Mouse (Mus musculus): Measurements from ENCODE around the gene Nfe2l1. TPM values are rescaled to one million over a fixed set of nuclear protein-coding genes. Genes with fewer than 3 reads are reported as not detected.

Gene Nfe2l1
- polyA plus RNA-seq, 1 experiment from 2014 or later = 72.6 TPM

DNA sequence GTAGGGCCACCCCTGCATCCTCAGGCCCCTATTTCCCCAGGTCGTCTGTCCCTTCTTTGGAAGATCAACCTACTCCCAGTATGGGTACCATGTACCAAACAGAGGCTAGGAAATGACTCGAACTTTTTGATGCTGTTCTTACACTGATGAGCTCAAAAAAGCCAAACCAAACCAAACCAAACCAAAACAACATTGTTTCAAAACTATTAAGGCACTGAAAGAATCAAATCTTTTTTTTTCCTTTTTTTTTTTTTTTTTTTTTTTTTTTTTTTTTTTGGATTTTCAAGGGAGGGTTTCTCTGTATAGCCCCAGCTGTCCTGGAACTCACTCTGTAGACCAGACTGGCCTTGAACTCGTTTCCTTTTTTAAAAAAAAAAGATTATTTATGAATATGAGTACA is 13.9 kb upstream of the Nfe2l1 start:
- Histone ChIP-seq H3K27me3 (no peaks in the 10 kb centered on the region), H3K4me1 (0 out of 2 replicates have a peak, but pooled peaks cover 5% of the 10 kb centered on the region), H3K36me3 (no peaks in the 10 kb centered on the region), H3K4me3 (no peak overlapping the region), H3K4me2 (replicated peaks) (no peak overlapping the region), H3K9ac (no peak overlapping the region), H3K27ac (no peak overlapping the region), H3K9me3 (no peaks in the 10 kb centered on the region)
- 60% methylated on average over 3 of the region's 3 CpGs for WGBS
- no peak for ATAC-seq (ENCODE audit: insufficient number of reproducible peaks, insufficient read depth, low FRiP score, low TSS enrichment)

- Histone ChIP-seq H3K4me1 (no peaks in the 10 kb centered on the region), H3K27me3 (no peaks in the 10 kb centered on the region), H3K27ac (no peak overlapping the region), H3K9me3 (no peaks in the 10 kb centered on the region), H3K4me2 (replicated peaks) (no peak overlapping the region), H3K4me3 (no peak overlapping the region), H3K36me3 (no peaks in the 10 kb centered on the region), H3K9ac (no peak overlapping the region)
- 35% methylated on average over 8 of the region's 8 CpGs for WGBS
- ATAC-seq (ENCODE audit: insufficient number of reproducible peaks, insufficient read depth, low FRiP score, low TSS enrichment) = no peak
Observed at GRCm38 (mm10) chr11:96840290-96840689, 10.5 kb upstream of the Nfe2l1 start.

DNA sequence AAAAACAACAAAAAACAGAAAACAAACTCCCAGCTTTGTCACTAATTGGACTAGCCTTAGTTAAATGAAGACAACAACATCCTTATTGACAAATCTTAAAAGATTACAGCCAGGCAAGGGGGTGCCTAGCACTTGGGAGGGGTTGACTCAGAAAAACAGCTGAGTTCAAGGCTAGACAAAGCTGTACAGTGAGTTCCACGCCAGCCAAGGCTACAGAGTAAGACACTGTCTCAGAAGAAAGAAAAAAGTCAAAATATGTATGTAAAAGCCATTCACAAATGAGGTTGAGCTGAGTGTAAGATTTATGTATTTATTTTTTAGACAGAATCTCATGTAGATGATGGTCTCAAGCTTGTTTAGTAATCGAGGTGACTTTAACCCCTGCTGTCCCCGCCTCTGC is 10.1 kb upstream of the Nfe2l1 start:
- no peak for ATAC-seq (ENCODE audit: insufficient number of reproducible peaks, insufficient read depth, low FRiP score, low TSS enrichment)
- H3K4me1 ChIP-seq = no peaks in the 10 kb centered on the region
- H3K4me2 ChIP-seq (replicated peaks) = no peak overlapping the region
- no peaks in the 10 kb centered on the region for H3K27me3 ChIP-seq
- no peaks in the 10 kb centered on the region for H3K9me3 ChIP-seq
- WGBS = 68% methylated on average over 3 of the region's 3 CpGs
- no peak overlapping the region for H3K4me3 ChIP-seq
- no peaks in the 10 kb centered on the region for H3K36me3 ChIP-seq
- H3K9ac ChIP-seq = no peak overlapping the region
- H3K27ac ChIP-seq = no peak overlapping the region

DNA sequence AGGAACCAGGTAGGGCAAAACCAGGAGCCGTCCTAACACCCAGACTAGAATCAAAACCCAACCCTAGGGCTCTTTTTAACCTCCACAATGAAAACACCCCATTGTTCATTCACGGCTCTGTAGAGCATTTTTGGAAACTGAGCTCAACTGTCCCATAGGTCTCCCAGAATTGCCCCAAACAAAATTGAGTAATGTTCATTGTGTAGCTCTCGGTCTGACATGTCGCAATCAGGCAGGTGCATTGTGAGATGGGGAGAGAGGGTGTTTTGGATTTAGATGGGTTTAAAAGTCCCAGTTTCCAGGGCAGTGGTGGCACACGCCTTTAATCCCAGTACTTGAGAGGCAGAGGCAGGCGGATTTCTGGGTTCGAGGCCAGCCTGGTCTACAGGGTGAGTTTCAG is 9.7 kb upstream of the Nfe2l1 start:
- 68% methylated on average over 7 of the region's 7 CpGs for WGBS
- no peak overlapping the region for H3K27ac ChIP-seq
- no peak overlapping the region for H3K4me2 ChIP-seq (replicated peaks)
- no peaks in the 10 kb centered on the region for H3K9me3 ChIP-seq
- H3K27me3 ChIP-seq = no peaks in the 10 kb centered on the region
- H3K9ac ChIP-seq = no peak overlapping the region
- no peak for ATAC-seq (ENCODE audit: insufficient number of reproducible peaks, insufficient read depth, low FRiP score, low TSS enrichment)
- no peaks in the 10 kb centered on the region for H3K36me3 ChIP-seq
- H3K4me3 ChIP-seq = no peak overlapping the region
- no peaks in the 10 kb centered on the region for H3K4me1 ChIP-seq

GRCm38 (mm10) chr11:96838341-96838740 is 8.6 kb upstream of the Nfe2l1 start:
- Histone ChIP-seq H3K27me3 (no peaks in the 10 kb centered on the region), H3K9ac (no peak overlapping the region), H3K4me1 (no peaks in the 10 kb centered on the region), H3K27ac (no peak overlapping the region), H3K36me3 (no peaks in the 10 kb centered on the region), H3K4me2 (replicated peaks) (no peak overlapping the region), H3K9me3 (no peaks in the 10 kb centered on the region), H3K4me3 (no peak overlapping the region)
- WGBS = 54% methylated on average over 4 of the region's 4 CpGs
- ATAC-seq (ENCODE audit: insufficient number of reproducible peaks, insufficient read depth, low FRiP score, low TSS enrichment) = no peak

DNA sequence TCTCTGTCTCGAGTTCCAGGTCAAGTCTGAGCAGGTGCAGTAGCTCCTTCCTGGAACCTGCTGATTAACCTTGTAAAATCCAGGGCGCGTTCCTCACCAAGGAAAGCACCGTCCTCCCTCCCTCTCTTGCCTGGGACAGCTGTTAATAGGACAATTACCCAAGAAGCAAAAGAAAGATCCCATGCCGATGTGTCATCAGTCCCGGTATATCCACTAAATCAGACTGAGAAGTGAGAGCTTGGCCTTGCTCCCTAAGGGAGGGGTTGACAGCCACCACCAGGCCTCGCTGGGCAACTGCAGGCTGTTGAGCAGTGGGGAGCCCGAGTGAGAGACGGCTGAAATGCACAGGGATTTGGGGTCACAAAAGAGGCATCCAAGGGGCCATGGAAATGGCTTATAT is 7.5 kb upstream of the Nfe2l1 start:
- 31% methylated on average over 9 of the region's 9 CpGs for WGBS
- no peak for ATAC-seq (ENCODE audit: insufficient number of reproducible peaks, insufficient read depth, low FRiP score, low TSS enrichment)
- Histone ChIP-seq H3K27me3 (no peaks in the 10 kb centered on the region), H3K4me3 (no peak overlapping the region), H3K9ac (no peak overlapping the region), H3K9me3 (no peaks in the 10 kb centered on the region), H3K36me3 (no peaks in the 10 kb centered on the region), H3K4me1 (no peaks in the 10 kb centered on the region), H3K27ac (no peak overlapping the region), H3K4me2 (replicated peaks) (no peak overlapping the region)

- no peak overlapping the region for H3K4me3 ChIP-seq
- no peaks in the 10 kb centered on the region for H3K9me3 ChIP-seq
- no peak overlapping the region for H3K9ac ChIP-seq
- no peak for ATAC-seq (ENCODE audit: insufficient number of reproducible peaks, insufficient read depth, low FRiP score, low TSS enrichment)
- WGBS = 96% methylated on average over 1 of the region's 1 CpGs
- H3K4me1 ChIP-seq = peaks cover 4% of the 10 kb centered on the region; the same call in 1 of the 2 replicates
- H3K36me3 ChIP-seq = no peaks in the 10 kb centered on the region
- no peak overlapping the region for H3K4me2 ChIP-seq (replicated peaks)
- H3K27ac ChIP-seq = no peak overlapping the region
- H3K27me3 ChIP-seq = no peaks in the 10 kb centered on the region
Observed at GRCm38 (mm10) chr11:96834127-96834526, 4.4 kb upstream of the Nfe2l1 start.

DNA sequence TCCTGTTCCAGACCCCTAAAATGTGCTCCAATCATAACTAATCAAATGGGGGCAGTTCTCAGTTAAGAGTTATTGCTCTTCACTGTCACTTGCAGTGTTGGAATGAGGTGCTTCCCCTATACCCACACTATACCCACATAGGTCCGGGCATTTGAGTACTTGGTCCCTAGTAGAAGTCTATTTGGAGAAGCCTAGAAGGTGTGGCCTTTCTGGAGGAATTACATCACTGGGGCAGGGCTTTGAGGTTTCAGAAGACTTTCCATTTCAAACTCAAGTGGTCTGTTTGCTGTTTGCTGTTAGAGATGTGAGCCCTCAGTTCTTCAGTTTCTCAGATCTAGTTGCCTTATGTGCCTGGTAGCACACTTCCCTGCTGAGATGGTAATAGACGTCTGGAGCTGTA is 3.2 kb upstream of the Nfe2l1 start:
- no peaks in the 10 kb centered on the region for H3K36me3 ChIP-seq
- WGBS = 63% methylated on average over 2 of the region's 2 CpGs
- no peak overlapping the region for H3K4me3 ChIP-seq
- no peak overlapping the region for H3K9ac ChIP-seq
- H3K4me2 ChIP-seq (replicated peaks) = no peak overlapping the region
- no peak overlapping the region for H3K27ac ChIP-seq
- H3K9me3 ChIP-seq = no peaks in the 10 kb centered on the region
- peaks cover 14% of the 10 kb centered on the region for H3K4me1 ChIP-seq
- H3K27me3 ChIP-seq = no peaks in the 10 kb centered on the region
- no peak for ATAC-seq (ENCODE audit: insufficient number of reproducible peaks, insufficient read depth, low FRiP score, low TSS enrichment)

DNA sequence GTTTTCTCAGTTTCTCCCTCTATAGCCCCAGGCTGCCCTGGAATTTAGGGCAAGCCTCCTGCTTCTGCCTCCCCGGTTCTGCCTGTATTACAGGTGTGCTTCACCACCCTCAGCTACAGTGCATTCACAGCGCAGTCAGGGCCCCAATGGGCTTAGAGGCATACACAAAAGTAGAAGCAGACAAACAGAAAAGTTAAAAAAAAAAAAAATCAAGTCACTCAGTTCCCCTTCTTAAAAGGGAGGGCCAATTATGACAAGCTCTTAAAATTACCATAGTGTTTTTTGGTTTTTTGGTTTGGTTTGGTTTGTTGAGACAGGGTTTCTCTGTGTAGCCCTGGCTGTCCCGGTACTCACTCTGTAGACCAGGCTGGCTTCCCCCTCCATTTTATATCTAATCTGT is 2.8 kb upstream of the Nfe2l1 start:
- H3K9ac ChIP-seq = no peak overlapping the region
- H3K4me3 ChIP-seq = no peak overlapping the region
- peaks cover 3% of the 10 kb centered on the region for H3K36me3 ChIP-seq
- H3K4me1 ChIP-seq = peaks cover 18% of the 10 kb centered on the region
- no peaks in the 10 kb centered on the region for H3K27me3 ChIP-seq
- no peak overlapping the region for H3K4me2 ChIP-seq (replicated peaks)
- 88% methylated on average over 3 of the region's 3 CpGs for WGBS
- H3K27ac ChIP-seq = no peak overlapping the region
- ATAC-seq (ENCODE audit: insufficient number of reproducible peaks, insufficient read depth, low FRiP score, low TSS enrichment) = no peak
- H3K9me3 ChIP-seq = no peaks in the 10 kb centered on the region

GRCm38 (mm10) chr11:96831516-96831915 is 1.7 kb upstream of the Nfe2l1 start:
- Histone ChIP-seq H3K4me2 (replicated peaks) (no peak overlapping the region), H3K4me3 (no peak overlapping the region), H3K27ac (no peak overlapping the region), H3K4me1 (peaks cover 28% of the 10 kb centered on the region), H3K27me3 (no peaks in the 10 kb centered on the region), H3K9me3 (no peaks in the 10 kb centered on the region), H3K9ac (no peak overlapping the region), H3K36me3 (peaks cover 11% of the 10 kb centered on the region)
- WGBS = 73% methylated on average over 4 of the region's 4 CpGs
- ATAC-seq (ENCODE audit: insufficient number of reproducible peaks, insufficient read depth, low FRiP score, low TSS enrichment) = no peak

DNA sequence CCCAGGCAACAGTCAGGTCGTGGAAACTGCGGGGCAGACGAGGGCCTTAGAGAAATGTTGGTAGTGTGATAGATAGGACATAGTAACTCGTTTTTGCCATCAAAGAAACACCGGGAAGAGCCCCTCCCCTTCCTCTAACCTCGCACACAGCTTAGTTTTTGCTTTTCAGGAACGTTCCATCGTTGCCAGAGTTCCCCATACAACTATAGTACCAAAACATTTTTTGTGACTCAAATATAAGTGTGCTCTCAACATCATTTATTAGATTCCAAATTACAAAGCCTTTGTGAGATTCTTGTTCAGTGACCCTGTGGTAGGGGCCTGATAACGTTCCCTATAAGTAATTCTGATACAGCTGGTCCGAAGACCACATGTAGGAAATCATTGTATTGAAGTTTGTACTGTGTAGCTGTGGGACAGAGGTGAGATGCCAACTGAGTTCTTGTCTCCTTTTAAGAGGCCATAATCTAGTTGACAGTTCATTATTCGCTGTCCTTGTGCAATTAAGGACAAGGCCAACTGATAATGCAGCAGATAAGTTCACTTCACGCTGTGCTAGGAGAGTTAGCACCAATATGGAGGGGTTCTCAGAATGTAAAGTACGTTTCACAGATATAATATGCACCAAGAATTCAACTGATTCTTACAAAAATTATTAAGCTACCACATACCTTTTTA is 910 bp upstream of the Nfe2l1 start:
- Histone ChIP-seq H3K4me3 (peak overlapping the region; percentile 88), H3K4me2 (replicated peaks) (peak overlapping the region; percentile 51), H3K9me3 (no peaks in the 10 kb centered on the region), H3K9ac (peak overlapping the region; percentile 50), H3K4me1 (peaks cover 37% of the 10 kb centered on the region), H3K27ac (peak overlapping the region; percentile 88), H3K27me3 (no peaks in the 10 kb centered on the region), H3K36me3 (peaks cover 17% of the 10 kb centered on the region)
- 25% methylated on average over 13 of the region's 13 CpGs for WGBS
- ATAC-seq (ENCODE audit: insufficient number of reproducible peaks, insufficient read depth, low FRiP score, low TSS enrichment) = no peak

- H3K27ac ChIP-seq = peak overlapping the region; percentile 97
- peak overlapping the region; percentile 77 for H3K4me2 ChIP-seq (replicated peaks)
- WGBS = under 1% methylated on average over 32 of the region's 33 CpGs
- no peaks in the 10 kb centered on the region for H3K9me3 ChIP-seq
- peak; percentile 24; the same call in 1 of the 2 replicates for ATAC-seq (ENCODE audit: insufficient number of reproducible peaks, insufficient read depth, low FRiP score, low TSS enrichment)
- peaks cover 49% of the 10 kb centered on the region for H3K4me1 ChIP-seq
- peaks cover 17% of the 10 kb centered on the region for H3K36me3 ChIP-seq
- no peaks in the 10 kb centered on the region for H3K27me3 ChIP-seq
- peak overlapping the region; percentile 88 for H3K4me3 ChIP-seq
- peak overlapping the region; percentile 89 for H3K9ac ChIP-seq
Observed at GRCm38 (mm10) chr11:96829403-96829812, 360 bp downstream of the Nfe2l1 start.

Data from embryonic facial prominence, embryonic 12.5 days (tissue).